Mouse (Mus musculus) intestine, embryonic 14.5 days (tissue): ENCODE measurements around the gene Ssx2ip. TPM values are rescaled to one million over a fixed set of nuclear protein-coding genes. Genes with fewer than 3 reads are reported as not detected.
A peak's percentile ranks its signal among the peaks of the same experiment; 100 is the strongest.

Source experiments
- ATAC-seq: fragments of 200-750 bp; cut with Nextera tagmentation; replicated peaks from 2 replicates; pipeline ENCODE4 v1.8.0; 2017; ENCODE audit warnings: low read depth, moderate number of reproducible peaks, moderate TSS enrichment, moderate library complexity; ENCODE audit not compliant: low FRiP score, low TSS enrichment
- DNase-seq: peaks from one replicate; pipeline ENCODE4 v3.0.0-alpha.2; 2018; ENCODE audit warnings: low spot score
- H3K27ac ChIP-seq: fragments of 300-500 bp; sonication (generic); 2 replicates; pipeline ENCODE4 v1.5.1; 2014; ENCODE audit warnings: low read depth, mild to moderate bottlenecking, control low read depth
- H3K27me3 ChIP-seq: fragments of 300-500 bp; sonication (generic); replicated peaks from 2 replicates; pipeline ENCODE4 v1.6.1; 2014; ENCODE audit warnings: low read length, control low read depth; ENCODE audit not compliant: control insufficient read depth, insufficient read depth
- H3K36me3 ChIP-seq: fragments of 300-500 bp; sonication (generic); 2 replicates; pipeline ENCODE4 v1.6.1; 2014; ENCODE audit warnings: low read length, control low read depth; ENCODE audit not compliant: control insufficient read depth, insufficient read depth
- H3K4me1 ChIP-seq: fragments of 300-500 bp; sonication (generic); replicated peaks from 2 replicates; pipeline ENCODE4 v1.6.1; 2014; ENCODE audit warnings: low read length, control low read depth, mixed read lengths; ENCODE audit not compliant: control insufficient read depth, insufficient read depth
- H3K4me2 ChIP-seq: fragments of 300-500 bp; sonication (generic); 2 replicates; pipeline ENCODE4 v1.6.1; 2014; ENCODE audit warnings: low read length
- H3K4me3 ChIP-seq: fragments of 300-500 bp; sonication (generic); 2 replicates; pipeline ENCODE4 v1.5.1; 2014; ENCODE audit warnings: low read depth, low read length, control low read depth, mixed read lengths
- H3K9ac ChIP-seq: fragments of 300-500 bp; sonication (generic); 2 replicates; pipeline ENCODE4 v1.6.1; 2014; ENCODE audit warnings: mild to moderate bottlenecking, low read length
- H3K9me3 ChIP-seq: fragments of 300-500 bp; sonication (generic); 2 replicates; pipeline ENCODE4 v1.6.1; 2016; ENCODE audit warnings: low read length, control low read depth; ENCODE audit not compliant: control insufficient read depth
- WGBS: fragments of 180-500 bp; shearing (Covaris S2); extraction: QIAGEN DNeasy Blood & Tissue Kit; methylation state at CpG from one replicate; pipeline ENCODE4 v1.1.7; 2014; 5-methylcytosine and 5-hydroxymethylcytosine counted together
- polyA plus RNA-seq: library from polyadenylated mRNA; unstranded; fragments of >200 nt; fragmentation: Nextera tagmentation; extraction: Ambion mirVana; gene quantifications from 2 replicates; pipeline ENCODE4 v1.2.1, GENCODE M21; 2014

The Ssx2ip gene
- polyA plus RNA-seq, 1 experiment from 2014 or later: 36.3 TPM

DNA sequence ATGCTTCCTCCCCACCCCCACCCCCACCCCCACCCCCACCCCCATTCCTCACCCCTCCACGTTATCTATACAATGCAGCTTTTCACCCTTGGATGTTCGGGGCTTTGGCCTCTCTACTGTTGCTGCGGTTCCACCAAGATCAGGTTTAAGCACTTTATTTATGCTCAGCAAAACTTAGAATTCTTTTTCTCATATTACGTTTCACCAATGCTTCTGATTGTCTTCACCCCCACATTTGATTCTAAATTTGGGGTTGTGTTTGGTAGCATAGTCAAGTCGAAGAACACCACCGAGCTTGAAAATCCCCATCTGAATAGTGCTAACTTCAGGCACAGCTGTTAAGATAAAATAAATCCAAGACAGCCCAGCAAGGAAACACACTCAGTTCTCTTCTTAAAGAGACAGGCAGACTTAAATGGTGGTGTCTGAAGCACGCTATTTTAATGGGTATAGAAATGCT, 10.8 kb upstream of the Ssx2ip start:
- Histone ChIP-seq H3K9me3 (no peaks in the 10 kb centered on the region), H3K4me1 (peaks cover 5% of the 10 kb centered on the region; the same call in 1 of the 2 replicates), H3K4me3 (no peak overlapping the region), H3K27me3 (no peaks in the 10 kb centered on the region), H3K27ac (no peak overlapping the region), H3K9ac (no peak overlapping the region), H3K36me3 (no peaks in the 10 kb centered on the region), H3K4me2 (no peak overlapping the region)
- DNase-seq (no peak), ATAC-seq (no peak)
- WGBS: 21% methylated on average over 7 of the region's 7 CpGs

DNA sequence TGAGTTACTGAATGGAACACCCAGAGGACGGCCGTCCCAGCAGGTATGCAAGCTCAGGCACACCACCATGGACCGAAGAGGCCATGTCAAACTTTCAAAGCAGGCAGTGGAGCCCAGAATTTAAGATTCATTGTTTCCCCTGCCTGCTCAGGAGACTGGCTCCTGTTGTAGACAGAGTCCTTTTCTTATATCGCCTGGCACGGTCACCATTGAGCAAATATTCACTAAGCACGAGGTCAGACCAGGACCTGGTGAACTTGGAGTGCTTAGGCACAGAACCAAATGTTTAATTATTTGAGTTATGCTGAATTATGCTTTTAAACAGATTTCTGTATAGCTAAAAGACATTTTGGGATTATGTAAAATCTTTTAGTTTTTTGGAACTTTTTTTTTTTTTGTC, 8.2 kb upstream of the Ssx2ip start:
- H3K4me2 ChIP-seq: no peak overlapping the region
- no peak overlapping the region for H3K9ac ChIP-seq
- H3K9me3 ChIP-seq: no peaks in the 10 kb centered on the region
- no peaks in the 10 kb centered on the region for H3K27me3 ChIP-seq
- DNase-seq (no peak), ATAC-seq (no peak)
- no peak overlapping the region for H3K27ac ChIP-seq
- no peak overlapping the region for H3K4me3 ChIP-seq
- 72% methylated on average over 6 of the region's 6 CpGs for WGBS
- no peaks in the 10 kb centered on the region for H3K36me3 ChIP-seq
- peaks cover 5% of the 10 kb centered on the region; the same call in 1 of the 2 replicates for H3K4me1 ChIP-seq

DNA sequence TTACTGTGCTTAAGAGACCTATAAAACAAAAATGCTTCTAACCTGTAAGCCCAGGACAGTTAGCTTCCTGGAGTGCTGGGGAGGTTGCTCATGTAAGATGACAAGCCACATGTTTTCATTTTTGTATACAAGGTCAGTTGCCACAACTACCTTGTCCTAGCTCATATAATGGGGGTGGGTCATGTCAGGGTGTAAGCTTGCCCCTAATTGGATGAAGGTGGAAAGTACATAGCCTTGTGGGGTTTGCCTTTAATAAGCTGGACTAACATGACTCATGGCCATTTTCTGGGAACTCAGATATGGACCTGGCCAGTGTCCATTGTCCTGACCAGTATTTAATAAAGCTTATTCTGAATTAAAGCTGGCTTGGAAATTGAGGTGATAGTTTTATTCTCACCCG, 7.5 kb upstream of the Ssx2ip start:
- no peak overlapping the region for H3K4me2 ChIP-seq
- peaks cover 5% of the 10 kb centered on the region; the same call in 1 of the 2 replicates for H3K4me1 ChIP-seq
- ATAC-seq (no peak), DNase-seq (no peak)
- H3K27ac ChIP-seq: no peak overlapping the region
- no peaks in the 10 kb centered on the region for H3K9me3 ChIP-seq
- no peaks in the 10 kb centered on the region for H3K36me3 ChIP-seq
- no peak overlapping the region for H3K9ac ChIP-seq
- H3K4me3 ChIP-seq: no peak overlapping the region
- 84% methylated on average over 1 of the region's 1 CpGs for WGBS
- H3K27me3 ChIP-seq: no peaks in the 10 kb centered on the region

DNA sequence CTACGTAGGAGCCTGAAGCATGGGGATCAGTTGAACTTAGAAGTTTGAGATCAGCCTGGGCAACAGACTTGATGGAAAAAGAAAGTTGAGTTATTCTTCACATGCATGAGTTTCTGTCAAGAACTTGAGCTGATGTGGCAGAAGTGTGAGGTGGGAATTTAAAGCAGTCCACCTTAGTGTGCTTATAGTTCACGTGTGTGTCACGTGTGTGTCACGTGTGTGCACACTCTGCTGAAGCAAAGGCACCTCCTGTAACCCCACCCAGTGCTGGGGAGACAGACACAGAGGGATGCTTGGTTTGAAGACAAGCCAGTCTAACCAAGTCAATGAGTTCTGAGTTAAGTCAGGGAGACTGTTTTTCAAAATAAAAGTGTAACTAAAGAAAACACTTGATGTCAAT, 6.6 kb upstream of the Ssx2ip start:
- Histone ChIP-seq H3K4me3 (no peak overlapping the region), H3K4me2 (no peak overlapping the region), H3K9ac (no peak overlapping the region), H3K27ac (no peak overlapping the region), H3K9me3 (no peaks in the 10 kb centered on the region; the same call in 1 of the 2 replicates), H3K27me3 (no peaks in the 10 kb centered on the region), H3K36me3 (no peaks in the 10 kb centered on the region), H3K4me1 (peaks cover 5% of the 10 kb centered on the region; the same call in 1 of the 2 replicates)
- 90% methylated on average over 4 of the region's 4 CpGs for WGBS
- ATAC-seq: no peak
- DNase-seq: no peak

DNA sequence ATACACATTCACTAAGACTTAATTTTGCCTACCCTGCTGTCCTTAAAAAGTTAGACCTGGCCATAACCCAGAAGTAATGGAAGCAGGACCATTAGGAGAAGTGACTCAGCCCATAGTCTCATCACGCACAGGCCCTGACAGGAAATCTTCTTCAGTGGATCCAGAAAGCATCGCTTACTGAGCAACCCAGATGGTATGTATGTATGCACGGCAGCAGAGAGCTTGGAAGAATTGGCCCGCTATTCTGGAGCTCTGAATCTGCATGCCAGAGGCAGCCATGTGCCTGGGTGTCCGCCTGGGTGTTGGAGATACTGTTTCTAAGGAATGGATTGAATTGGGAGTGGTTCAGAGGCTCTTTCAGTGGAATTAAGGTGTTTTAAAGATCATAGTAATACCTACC, 5.2 kb upstream of the Ssx2ip start:
- 81% methylated on average over 5 of the region's 5 CpGs for WGBS
- no peak overlapping the region for H3K4me3 ChIP-seq
- ATAC-seq: no peak
- no peaks in the 10 kb centered on the region for H3K4me1 ChIP-seq
- H3K27me3 ChIP-seq: no peaks in the 10 kb centered on the region
- H3K4me2 ChIP-seq: no peak overlapping the region
- DNase-seq: no peak
- no peak overlapping the region for H3K9ac ChIP-seq
- H3K9me3 ChIP-seq: no peaks in the 10 kb centered on the region; the same call in 1 of the 2 replicates
- no peak overlapping the region for H3K27ac ChIP-seq
- H3K36me3 ChIP-seq: no peaks in the 10 kb centered on the region

DNA sequence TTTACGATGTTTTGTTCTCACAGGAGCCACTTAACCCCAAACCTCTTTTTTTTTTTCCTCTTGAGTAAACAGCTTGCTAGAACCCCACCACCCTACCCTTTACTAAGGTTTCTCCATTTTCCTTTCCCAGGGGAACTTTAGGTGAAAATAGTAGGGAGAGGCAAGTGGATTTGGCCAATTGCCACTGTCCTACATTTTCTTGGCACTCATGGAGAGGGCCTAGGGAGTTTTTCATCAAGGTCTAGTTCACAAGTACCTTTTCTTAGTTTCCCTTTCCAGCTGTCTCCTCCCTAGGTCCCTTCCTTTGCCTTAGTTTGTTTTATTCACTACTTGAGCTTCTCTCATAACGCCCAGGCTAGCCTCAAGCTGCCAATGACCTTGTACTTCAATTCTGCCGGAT, 672 bp upstream of the Ssx2ip start:
- H3K27me3 ChIP-seq: no peaks in the 10 kb centered on the region
- H3K9ac ChIP-seq: peak overlapping the region; percentile 86
- no peaks in the 10 kb centered on the region; the same call in 1 of the 2 replicates for H3K9me3 ChIP-seq
- H3K4me1 ChIP-seq: peaks cover 13% of the 10 kb centered on the region; the same call in 1 of the 2 replicates
- peak overlapping the region; percentile 93 for H3K4me3 ChIP-seq
- peak overlapping the region; percentile 24; the same call in 1 of the 2 replicates for H3K27ac ChIP-seq
- 36% methylated on average over 3 of the region's 3 CpGs for WGBS
- H3K36me3 ChIP-seq: no peaks in the 10 kb centered on the region
- ATAC-seq: no peak
- H3K4me2 ChIP-seq: peak overlapping the region; percentile 88
- no peak for DNase-seq

DNA sequence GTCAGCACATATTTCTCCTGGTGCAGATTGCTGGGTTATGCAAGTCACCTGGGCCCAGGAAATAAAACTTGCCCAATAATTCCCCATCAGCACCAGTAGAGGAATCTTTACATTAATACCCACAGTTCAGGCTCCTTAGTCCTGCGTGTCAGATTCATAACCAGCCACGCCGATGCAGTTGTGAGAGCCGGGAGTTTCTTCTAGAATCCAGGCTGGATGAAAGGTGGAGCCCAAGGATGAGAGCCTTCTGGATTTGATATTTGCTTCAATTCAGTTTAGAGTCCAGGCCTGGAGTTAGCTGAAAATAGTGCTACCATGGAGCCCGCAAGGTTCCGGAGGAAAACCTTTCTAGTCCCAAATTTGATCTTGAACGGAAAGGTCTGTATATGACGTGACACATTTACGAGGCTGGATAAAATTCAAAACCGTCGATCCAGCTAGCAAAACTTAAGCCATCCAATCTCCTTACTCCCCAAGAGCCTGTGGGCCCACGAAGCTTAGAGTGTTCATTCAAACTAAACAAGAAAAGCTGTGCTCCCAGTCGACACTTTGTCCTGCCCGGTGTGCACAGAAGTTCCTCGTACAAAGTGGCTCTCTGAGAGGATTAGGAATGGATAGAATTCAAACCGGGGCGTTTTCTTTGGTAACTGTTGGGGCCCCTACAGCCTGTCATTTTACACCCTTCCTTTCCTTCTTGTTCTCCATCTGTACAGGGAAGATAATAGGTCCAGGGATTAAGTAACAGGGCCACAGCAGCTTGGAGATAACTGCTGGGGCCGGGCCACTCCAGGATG, 968 bp downstream of the Ssx2ip start:
- no peaks in the 10 kb centered on the region for H3K36me3 ChIP-seq
- H3K4me3 ChIP-seq: peak overlapping the region; percentile 93
- no peaks in the 10 kb centered on the region; the same call in 1 of the 2 replicates for H3K9me3 ChIP-seq
- DNase-seq (no peak), ATAC-seq (no peak)
- H3K9ac ChIP-seq: peak overlapping the region; percentile 86
- peaks cover 13% of the 10 kb centered on the region; the same call in 1 of the 2 replicates for H3K4me1 ChIP-seq
- H3K27ac ChIP-seq: peak overlapping the region; percentile 64
- peak overlapping the region; percentile 88 for H3K4me2 ChIP-seq
- no peaks in the 10 kb centered on the region for H3K27me3 ChIP-seq
- 38% methylated on average over 18 of the region's 18 CpGs for WGBS

DNA sequence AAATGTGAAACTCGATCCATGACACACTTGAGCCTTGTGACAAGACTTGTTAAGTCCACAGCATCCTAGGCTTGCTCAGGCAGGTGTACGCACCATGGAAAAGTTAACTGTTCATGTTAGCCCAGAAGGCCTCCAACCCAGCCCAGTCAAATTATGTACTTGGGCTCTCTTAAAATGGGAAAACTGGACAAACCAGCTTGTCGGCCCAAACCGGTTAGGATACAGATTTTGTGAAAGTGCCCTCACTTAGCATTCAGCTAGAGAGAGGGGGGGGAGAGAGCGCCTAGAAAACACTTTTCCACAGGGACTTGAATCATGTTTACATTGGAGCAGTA, 1.5 kb downstream of the Ssx2ip start:
- peak overlapping the region; percentile 93 for H3K4me3 ChIP-seq
- H3K9me3 ChIP-seq: no peaks in the 10 kb centered on the region; the same call in 1 of the 2 replicates
- H3K4me2 ChIP-seq: peak overlapping the region; percentile 88
- DNase-seq (peak; percentile 70), ATAC-seq (no peak)
- peaks cover 15% of the 10 kb centered on the region; the same call in 1 of the 2 replicates for H3K4me1 ChIP-seq
- H3K36me3 ChIP-seq: no peaks in the 10 kb centered on the region
- H3K27ac ChIP-seq: peak overlapping the region; percentile 64; the same call in 1 of the 2 replicates
- no peak overlapping the region; the same call in 1 of the 2 replicates for H3K9ac ChIP-seq
- WGBS: 48% methylated on average over 5 of the region's 5 CpGs
- no peaks in the 10 kb centered on the region for H3K27me3 ChIP-seq
